Mouse (Mus musculus) layer of hippocampus, postnatal 25 days (tissue): Measurements from ENCODE around the gene B4galt7. TPM values are rescaled to one million over a fixed set of nuclear protein-coding genes. Genes with fewer than 3 reads are reported as not detected.
"Not testable (repeated sequence)": the region's sequence is repeated elsewhere in the genome, so short reads cannot be mapped to it uniquely, and the experiment has no call there.

Experiments
- DNase-seq, 2 experiments: peaks; one replicate each; pipeline ENCODE4 v3.0.0; 2022; ENCODE audit warnings: mixed read lengths in 2 of 2, low spot score in 1 of 2; ENCODE audit errors: extremely low spot score in 1 of 2
- total RNA-seq, 2 experiments: library from RNA; stranded (reverse); gene quantifications; 2 replicates each; pipeline ENCODE4 v1.2.3; 2021

The B4galt7 gene
- 10 to 100 TPM; 26.0 to 26.7 TPM for total RNA-seq

- peak; percentile 78 for DNase-seq
Observed at GRCm38 (mm10) chr13:55599566-55600540, at the start of gene B4galt7. Gene B4galt7 (plus strand): TSS chr13:55599896.

- DNase-seq, result no peak
Observed at GRCm38 (mm10) chr13:55555921-55556320, 43.8 kb upstream of the B4galt7 start.

DNA sequence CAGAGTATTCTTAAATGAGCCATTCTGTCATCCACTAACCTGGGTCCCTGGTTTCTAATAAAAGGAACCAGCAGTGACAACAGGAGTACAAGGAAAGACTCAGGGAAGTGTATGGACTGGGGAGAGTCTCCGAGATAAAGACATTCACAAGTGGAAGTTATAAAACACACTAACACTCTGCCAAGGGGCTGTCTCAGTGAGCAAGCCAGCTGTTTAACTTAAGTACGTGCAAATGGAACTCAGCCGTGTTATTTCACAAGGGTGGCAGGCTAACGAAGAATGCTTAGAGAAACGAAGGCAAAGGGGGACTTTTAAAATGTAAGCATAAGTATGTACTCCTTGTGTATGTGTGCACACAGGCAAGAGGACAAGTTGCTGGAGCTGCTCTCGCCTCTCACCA, 42.2 kb upstream of the B4galt7 start:
- DNase-seq, result no peak

- no peak for DNase-seq
Observed at GRCm38 (mm10) chr13:55563266-55563879, 36.3 kb upstream of the B4galt7 start.

- no peak for DNase-seq
Observed at GRCm38 (mm10) chr13:55567001-55567400, 32.7 kb upstream of the B4galt7 start.

GRCm38 (mm10) chr13:55567949-55568348, 31.7 kb upstream of the B4galt7 start:
- DNase-seq, result no peak

- not testable (repeated sequence) for DNase-seq
Observed at GRCm38 (mm10) chr13:55568524-55568923, 31.2 kb upstream of the B4galt7 start.

GRCm38 (mm10) chr13:55569726-55570285, 29.9 kb upstream of the B4galt7 start:
- DNase-seq, result peak in 1 of 2 experiments; percentile 22

DNA sequence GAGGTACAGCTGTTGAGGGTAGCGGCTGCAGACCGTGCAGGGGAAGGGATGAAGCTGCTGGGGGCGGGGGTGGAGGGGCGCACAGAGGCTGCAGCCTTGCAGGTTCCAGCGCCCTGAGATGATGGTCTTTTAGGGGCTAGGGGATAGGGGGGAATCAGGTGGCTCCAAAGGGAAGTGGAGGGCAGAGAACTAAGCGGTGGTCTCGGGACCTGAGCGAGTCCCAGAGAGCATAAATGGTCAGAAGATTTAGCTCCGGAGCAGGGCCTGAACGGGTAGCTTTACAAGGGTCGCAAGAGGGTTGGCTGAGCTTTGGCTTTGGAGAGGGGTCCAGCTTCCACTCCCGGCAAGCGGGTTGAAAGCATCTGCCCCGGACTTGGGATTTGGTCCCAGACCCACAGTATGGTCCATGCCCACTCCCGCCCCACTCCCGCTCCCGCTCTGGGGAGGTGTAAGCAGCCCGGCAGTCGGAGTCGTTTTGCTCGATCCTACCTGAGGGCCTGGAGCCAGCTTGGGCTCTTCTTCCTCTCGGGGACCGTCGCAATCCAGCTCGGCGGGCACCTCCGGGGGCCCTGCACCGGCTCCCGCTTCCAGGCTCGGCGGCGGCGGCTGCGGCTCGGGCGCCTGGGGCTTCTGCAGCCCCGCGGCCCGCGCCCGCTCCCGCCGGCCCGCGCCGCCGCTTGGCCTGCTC, 29.3 kb upstream of the B4galt7 start:
- peak in 1 of 2 experiments; percentile 40 for DNase-seq

DNA sequence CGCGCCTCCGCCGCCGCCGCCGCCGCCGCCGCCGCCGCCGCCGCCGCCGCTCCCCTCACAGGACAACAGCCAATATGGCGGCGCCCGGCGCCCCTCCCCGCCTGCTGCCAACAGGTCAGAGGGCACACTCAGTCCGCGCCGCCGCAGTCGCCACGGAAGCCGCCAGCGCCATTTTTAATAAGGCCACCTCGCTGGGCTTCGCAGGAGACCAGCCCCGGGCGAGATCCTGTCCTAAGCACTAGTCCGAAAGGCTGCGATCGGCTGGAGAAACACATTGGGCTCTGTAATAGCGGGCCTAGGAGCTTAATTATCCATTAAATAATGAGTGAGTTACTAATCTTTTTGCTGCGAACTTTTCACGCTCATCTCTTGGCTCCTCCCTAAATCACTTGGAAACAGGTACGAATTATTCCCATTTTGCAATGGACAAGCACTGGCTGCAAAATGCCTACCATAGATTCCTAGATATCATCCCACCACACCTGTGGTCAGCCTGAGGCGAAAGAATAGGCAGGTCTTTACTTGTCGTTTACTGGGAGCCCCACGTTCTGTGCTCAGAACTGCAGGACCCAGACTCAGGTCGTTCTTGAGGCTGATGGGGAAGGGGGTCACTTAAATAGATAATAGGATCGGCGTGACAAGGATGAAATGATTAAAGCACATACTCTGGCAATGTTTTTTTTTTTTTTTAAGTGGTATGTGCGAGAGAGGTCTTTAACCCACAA, 28.5 kb upstream of the B4galt7 start, which contains the start of gene Fam193b:
TSS of gene Fam193b (minus strand) at position 94 of the 725 bp plus-strand sequence.
- peak; percentile 90 to 92 for DNase-seq

GRCm38 (mm10) chr13:55571977-55572376, 27.7 kb upstream of the B4galt7 start:
- no peak for DNase-seq

GRCm38 (mm10) chr13:55573432-55573831, 26.3 kb upstream of the B4galt7 start, which contains the start of gene Tmed9:
Gene Tmed9 (plus strand): TSS chr13:55573732.
- DNase-seq, result no peak

DNA sequence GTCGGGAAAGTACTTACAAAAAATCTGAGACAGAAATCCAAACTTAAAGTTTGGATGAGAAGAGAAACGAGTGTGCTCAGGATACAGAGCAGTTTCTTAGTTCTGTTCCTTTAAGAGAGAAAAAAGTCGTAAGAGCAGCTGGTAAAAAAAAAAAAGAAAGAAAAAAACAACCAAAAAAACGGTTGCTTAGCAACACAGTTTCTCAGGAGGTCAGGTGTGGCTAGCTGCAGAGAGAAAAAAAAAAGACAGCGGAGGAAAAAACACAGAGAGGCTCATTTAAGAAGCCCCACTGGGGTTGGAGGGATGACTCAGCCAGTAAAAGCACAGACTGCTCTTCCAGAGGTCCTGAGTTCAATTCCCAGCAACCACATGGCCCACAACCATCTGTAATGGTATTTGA, 25.4 kb upstream of the B4galt7 start:
- no peak for DNase-seq

DNA sequence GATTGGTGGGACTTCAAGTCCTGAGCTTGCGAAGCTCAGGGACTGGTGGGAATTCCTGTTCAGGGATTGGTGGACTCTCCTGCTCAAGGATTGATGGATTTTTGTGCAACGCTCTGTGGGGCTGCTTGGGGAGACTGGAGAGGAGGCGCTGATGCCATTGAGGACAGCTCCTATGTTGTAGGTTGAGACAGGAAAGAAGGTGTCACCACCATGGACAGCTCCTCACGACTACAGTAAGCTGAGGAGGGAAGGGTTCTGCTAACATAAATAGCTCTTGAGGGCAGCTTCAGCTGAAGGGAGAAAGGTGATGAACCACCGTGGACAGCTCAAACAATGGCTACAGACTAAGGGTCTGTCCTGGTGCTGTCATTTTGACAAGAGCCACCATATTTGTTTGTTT, 23.8 kb upstream of the B4galt7 start:
- DNase-seq, result no peak

DNA sequence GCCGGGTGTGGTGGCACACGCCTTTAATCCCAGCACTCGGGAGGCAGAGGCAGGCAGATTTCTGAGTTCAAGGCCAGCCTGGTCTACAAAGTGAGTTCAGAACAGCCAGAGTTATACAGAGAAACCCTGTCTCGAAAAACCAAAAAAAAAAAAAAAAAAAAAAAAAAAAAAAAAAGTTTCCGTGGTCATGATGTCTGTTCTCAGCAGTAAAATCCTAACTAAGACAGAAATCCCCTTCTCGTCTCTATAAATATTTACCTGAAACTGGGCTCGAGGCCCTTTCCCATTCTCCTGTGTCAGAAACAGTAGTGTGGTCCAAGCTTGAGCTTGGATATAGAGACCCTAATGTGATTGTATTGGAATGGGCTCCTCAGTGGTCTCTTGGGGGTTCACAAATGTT, 22.8 kb upstream of the B4galt7 start:
- not testable (repeated sequence) for DNase-seq

DNA sequence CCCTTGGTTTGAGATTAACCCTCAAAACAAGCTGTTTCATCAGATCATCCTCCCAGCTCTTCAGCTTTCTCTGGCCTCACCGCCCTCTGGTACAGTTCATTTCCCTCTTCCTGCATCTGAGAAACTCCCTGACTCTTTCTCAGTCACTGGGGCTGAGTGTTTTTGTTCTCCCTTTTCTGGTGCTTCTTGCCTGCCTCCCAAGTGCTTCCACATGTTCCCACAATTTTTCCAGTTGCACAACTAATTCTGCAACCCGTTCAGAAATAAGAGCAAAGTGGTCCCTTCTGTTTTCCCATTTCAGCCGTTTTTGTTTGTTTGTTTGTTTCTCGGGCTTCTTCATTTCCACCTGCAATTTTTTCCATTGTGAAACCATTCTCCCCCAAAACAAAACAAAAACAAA, 21.6 kb upstream of the B4galt7 start:
- no peak for DNase-seq

- DNase-seq, result no peak
Observed at GRCm38 (mm10) chr13:55591961-55592490, 7.7 kb upstream of the B4galt7 start.

DNA sequence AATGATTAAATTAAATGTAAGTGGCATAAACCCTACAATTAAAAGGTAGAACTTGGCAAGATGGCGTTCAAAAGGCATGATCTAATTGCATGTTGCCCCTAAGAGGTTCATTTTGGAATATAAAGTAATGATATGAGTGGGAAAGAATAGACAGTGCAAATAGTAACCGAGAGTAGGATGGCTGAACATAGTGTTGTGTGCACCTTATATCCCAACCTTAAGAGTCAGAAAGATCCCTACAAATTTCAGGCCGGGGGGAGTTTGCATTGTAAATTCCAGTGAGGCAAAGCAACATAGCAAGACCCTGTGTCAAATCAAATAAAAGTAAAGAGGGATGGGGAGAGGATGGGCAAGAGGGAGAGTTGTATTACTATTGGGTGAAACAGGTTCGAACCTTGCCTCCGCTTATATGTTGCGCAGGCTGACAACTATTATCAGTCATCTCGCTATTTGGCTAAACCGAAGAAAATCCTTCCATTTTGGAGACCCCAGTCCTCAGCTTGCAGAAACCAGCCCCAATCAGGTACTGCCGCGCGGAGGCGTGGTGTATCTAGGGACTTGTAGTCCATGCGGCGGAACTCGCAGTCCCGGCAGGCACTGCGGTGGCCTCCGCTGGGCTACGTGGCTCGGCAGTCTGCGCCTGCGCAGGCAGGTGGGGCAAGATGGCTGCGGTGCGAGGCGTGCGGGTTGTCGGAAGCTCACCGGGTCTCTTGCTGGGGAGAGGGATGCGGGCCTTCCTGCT, 7.0 kb upstream of the B4galt7 start:
- DNase-seq, result peak; percentile 92 to 95

GRCm38 (mm10) chr13:55593254-55593747, 6.4 kb upstream of the B4galt7 start:
- no peak for DNase-seq
